Mouse (Mus musculus) cerebellum, postnatal 10 days (tissue): ENCODE measurements around the gene Gnb3.
"Not testable (repeated sequence)": the region's sequence is repeated elsewhere in the genome, so short reads cannot be mapped to it uniquely, and the experiment has no call there.

Experiments used
- DNase-seq, 2 experiments: peaks; one replicate each; pipeline ENCODE4 v3.0.0; 2021; ENCODE audit warnings: mixed read lengths in 2 of 2

The Gnb3 gene

GRCm38 (mm10) chr6:124856916-124857839 lies 17.1 kb upstream of the Gnb3 start, which contains the start of gene P3h3:
Gene P3h3 (minus strand): TSS chr6:124857752.
- peak; percentile 95 for DNase-seq

DNA sequence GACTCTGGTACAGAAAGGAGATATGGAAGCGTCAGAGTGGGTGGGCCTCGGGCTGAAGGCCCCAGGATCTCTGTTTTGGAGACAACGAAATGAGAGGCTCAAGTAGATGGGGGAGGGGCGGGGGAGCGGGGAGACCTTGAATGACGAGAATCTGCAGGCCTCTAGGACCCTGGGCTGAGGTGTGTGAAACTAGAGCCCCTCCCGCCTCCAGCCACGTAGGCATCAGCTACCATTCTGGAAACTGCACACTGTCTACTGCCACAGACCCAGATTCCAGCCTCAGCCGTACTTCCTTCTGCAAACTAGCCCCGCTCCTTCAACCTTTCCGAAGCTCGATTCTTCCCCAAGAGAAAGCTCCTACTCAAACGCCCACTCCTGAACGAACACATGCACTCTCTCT lies 16.2 kb upstream of the Gnb3 start:
- DNase-seq: peak; percentile 84 to 86

DNA sequence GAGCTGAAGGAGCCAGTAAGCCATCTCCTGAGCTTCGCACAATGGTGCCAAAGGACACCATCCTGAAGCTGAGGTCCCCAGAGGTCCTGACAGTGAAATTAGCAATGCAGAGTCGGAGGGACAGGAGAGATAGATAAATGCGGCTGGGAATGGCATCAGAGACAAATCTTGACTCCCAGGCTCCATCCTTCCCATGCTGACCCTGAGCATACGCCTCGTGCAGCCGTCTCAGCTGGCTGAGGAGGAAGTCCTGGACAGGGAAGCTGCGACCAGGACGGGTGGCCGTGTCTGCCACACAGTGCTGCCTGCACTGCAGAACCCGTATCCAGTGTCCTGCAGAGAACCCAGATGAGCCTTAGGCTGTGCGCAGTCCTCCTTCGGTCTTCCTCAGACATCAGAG lies 14.6 kb upstream of the Gnb3 start:
- DNase-seq: no peak

- DNase-seq: no peak
These were observed 10.5 kb upstream of the Gnb3 start for GRCm38 (mm10) chr6:124850535-124850934.

DNA sequence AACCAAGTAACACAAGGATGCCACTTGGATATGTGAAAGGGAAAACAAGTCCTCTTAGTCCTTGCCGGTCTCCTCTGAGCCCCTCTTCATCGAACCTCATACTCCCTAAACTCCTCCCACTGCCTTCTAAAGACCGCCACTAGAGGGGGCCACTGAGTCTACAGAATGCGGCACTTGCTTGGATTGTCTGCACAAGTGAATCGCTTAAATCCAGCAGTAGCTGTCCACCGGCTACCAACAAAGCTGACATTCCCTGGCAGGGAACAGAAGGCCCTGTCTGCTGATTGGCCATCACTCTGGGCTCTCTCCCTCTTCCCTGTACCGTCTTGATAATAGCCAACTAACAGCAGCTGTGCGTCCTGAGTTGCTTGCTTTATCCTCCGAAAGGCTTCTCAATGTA lies 7.2 kb upstream of the Gnb3 start:
- peak; percentile 98 to 99 for DNase-seq

- DNase-seq: peak; percentile 68 to 71
These were observed 270 bp downstream of the Gnb3 start for GRCm38 (mm10) chr6:124839805-124840204.

GRCm38 (mm10) chr6:124836411-124836810 lies 3.7 kb downstream of the Gnb3 start:
- DNase-seq: no peak

GRCm38 (mm10) chr6:124835531-124835930 lies 4.5 kb downstream of the Gnb3 start:
- DNase-seq: no peak

GRCm38 (mm10) chr6:124834512-124835081 lies 5.5 kb downstream of the Gnb3 start:
- no peak for DNase-seq

DNA sequence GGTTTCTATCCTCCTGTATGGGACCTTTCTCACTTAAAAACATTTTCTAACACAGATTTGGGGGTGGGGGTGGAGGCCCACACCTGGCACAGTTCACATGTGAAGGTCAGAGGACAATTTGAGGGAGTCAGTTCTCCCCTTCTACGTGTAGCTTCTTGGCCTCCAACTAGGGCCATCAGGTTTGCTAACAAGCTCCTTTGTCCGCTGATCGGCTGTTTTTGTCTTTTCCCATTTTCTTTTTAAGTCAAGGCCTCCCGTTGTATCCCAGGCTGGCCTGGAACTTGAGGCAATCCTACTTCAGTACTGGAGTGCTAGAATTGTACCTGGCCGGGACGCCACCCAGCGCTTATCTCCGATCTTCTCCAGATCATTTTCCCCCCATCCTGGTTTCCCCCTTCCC lies 8.4 kb downstream of the Gnb3 start:
- DNase-seq: no peak

DNA sequence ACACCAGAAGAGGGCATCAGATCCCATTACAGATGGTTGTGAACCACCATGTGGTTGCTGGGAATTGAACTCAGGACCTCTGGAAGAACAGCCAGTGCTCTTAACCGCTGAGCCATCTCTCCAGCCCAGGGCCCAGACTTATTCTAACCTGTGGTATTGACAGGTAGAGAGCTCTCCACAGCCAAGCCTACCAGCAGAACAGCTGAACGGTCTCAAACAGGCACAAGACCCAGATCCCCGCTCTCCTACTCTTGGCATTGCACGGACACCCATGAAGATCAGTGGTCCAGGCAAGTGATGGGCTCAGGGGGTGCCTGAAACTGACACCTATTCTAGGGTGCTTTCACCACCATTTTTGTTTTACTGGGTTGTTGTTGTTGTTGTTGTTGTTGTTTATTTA lies 8.9 kb downstream of the Gnb3 start:
- not testable (repeated sequence) for DNase-seq

DNA sequence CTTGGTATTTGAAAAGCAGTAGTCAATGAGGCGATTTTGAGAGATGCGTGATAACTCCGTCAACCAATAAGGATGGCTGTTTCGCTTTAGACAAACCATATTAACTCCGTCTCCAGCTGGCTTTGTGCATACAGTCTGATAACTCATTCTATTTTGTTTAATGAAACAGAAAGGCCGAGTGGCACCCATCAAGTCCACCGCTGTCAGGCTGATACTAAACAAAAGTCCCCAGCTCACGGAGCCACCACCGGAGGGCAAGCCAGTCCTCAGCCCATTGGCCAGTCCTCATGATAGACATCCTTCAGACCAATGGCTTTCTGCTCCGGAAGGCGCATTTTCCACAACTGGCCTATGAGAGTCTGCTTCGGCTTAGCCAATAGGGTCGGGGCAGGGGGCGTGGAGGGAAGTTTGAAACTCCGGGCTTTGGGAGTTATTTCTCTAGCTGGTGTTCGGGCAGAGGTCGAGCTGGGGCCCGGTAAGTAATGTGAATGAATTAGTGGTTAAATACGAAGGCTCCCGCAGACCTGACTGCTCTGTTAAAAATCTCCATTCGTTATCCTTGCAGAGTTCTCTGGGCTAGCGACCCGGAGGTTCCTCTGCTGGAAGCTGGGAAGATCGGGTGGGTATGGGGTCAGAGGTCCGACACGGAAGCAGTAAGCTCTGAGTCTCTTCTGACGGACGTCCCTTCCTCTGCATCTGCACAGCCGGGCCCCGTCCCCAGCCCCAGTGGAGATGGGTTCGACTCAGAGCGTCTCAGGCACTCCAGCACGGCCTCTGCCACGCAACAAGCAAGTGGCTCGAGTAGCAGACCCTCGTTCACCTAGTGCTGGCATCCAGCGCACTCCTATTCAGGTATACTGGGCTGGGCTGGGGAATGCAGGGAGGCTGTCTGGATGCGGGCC lies 10.0 kb downstream of the Gnb3 start:
- DNase-seq: peak; percentile 94 to 95

DNA sequence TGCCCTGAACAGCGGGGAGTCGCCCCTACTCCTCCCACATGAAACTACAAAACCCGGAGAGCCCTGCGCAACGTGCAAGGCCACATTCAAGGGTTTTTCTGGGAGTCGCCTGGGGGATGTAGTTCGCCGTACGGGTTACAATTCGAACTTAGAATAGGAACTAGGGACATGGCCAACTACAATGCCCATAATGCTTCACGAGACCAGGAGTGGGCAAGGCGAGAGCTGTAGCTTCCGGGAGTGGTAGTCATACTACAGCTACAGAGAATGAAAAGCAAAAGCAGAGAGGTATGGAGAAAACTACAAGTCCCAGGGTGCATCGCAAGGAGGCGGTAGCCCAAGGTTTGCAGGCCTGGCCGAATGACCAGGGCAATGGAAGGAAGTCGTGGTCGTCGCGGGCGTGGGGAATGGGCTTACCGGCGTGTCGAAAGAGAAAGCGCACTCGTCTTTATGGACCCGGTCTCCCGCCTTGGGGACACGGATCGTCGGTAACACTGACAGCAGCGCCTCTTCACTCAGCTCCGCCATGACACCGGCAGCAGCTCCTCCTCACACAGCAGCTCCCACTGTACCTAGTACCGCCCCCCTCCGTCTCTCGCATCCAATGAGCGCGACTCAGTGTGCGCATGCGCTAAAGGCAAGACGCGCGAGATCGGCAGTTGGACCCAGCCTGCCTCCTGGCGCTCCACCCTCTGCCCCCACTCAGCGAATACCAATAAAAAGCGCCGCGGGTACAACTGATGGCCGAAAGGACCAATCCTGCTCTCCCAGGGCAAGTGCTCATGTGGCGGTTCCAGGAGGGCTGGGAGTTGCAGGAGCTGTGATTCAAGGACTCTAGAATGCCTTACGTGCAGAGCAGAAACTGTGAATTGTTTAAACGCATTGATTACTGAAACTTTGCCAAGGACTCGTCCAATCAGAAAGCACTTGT lies 10.9 kb downstream of the Gnb3 start, which contains the start of the genes Usp5 and Cdca3:
Gene Usp5 (minus strand): TSS at position 617 of the 931 bp plus-strand sequence.
Gene Cdca3 (plus strand): TSS at position 680 of the 931 bp plus-strand sequence.
- peak; percentile 98 to 99 for DNase-seq

- peak; percentile 57 to 61 for DNase-seq
These were observed 11.9 kb downstream of the Gnb3 start for GRCm38 (mm10) chr6:124828101-124828592.

DNA sequence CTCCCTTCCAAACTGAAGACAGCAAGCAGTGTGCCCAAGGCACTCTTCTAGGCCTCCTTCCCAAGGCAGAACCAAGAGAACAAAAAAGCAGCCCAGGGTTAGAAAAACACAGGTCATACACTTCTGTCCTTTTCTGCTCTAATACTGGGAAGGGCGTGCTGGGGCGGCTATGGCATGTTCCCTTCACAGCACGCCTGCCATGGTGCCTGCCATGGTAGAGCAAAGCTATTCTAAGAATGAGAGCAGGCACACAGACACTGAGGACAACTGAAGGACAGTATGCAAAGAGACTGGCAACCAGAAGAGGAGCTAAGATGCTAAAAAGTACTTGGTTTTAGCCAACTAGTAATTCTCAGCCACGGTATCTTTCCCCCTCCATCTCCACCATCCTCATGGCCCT lies 18.0 kb downstream of the Gnb3 start:
- DNase-seq: no peak

DNA sequence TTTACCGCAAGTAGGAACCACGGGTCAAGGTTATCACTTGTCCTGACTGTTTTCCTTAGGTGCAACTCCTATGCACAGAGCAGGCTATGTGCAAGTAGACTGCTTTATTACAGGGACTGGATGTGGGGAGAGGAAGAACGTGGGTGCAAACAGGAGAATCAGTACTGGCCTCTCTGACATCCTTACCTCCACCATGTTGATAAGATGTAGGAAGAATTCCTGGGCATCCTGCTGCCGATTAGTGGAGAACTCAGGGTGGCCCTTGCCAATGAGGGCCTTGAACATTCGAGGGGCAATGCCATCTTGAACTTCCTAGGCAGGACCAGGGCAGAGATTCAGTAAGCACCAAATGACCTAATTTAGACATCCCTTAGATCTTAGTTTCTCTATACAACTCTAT lies 19.2 kb downstream of the Gnb3 start:
- no peak for DNase-seq

- DNase-seq: peak in 1 of 2 experiments; percentile 0
These were observed 22.1 kb downstream of the Gnb3 start for GRCm38 (mm10) chr6:124817971-124818370.

GRCm38 (mm10) chr6:124817563-124817962 lies 22.5 kb downstream of the Gnb3 start:
- DNase-seq: peak in 1 of 2 experiments; percentile 18

GRCm38 (mm10) chr6:124817125-124817524 lies 22.9 kb downstream of the Gnb3 start:
- DNase-seq: peak in 1 of 2 experiments; percentile 1

- DNase-seq: peak in 1 of 2 experiments; percentile 0
These were observed 23.5 kb downstream of the Gnb3 start for GRCm38 (mm10) chr6:124816611-124817010.
